Comparison of ENCODE assay signal across 14 mouse cellular contexts in genomic region chr3:109298857-109299256, GRCm38 (mm10). TPM values are rescaled to one million over a fixed set of nuclear protein-coding genes. Genes with fewer than 3 reads are reported as not detected.
A peak's percentile ranks its signal among the peaks of the same experiment; 100 is the strongest.
DNase-seq lines count a peak whose midpoint lies in the region; ATAC-seq lines count a peak whose summit lies in the region.
"Had no signal": no experiment of that assay in that cellular context is flagged by ENCODE, and none has a peak within 500 bp of the region (broad histone marks: within the 10 kb centered on the region; RNA-seq: fewer than 3 reads in every experiment).

No protein-coding gene starts in this region.

- no peak overlapping the region for H3K9ac ChIP-seq in kidney, embryonic 16.5 days (replicated peaks; ENCODE audit: low read length)
- H3K9ac ChIP-seq in midbrain, embryonic 14.5 days (replicated peaks; ENCODE audit: low read length), result no peak overlapping the region
- H3K9ac ChIP-seq: heart, embryonic 15.5 days; liver, embryonic 15.5 days had no signal

- H3K9me3 ChIP-seq in kidney, embryonic 16.5 days (ENCODE audit: low read length), result no peaks in the 10 kb centered on the region
- H3K9me3 ChIP-seq in midbrain, embryonic 14.5 days (ENCODE audit: control insufficient read depth, low read length), result no peaks in the 10 kb centered on the region
- H3K9me3 ChIP-seq: heart, embryonic 15.5 days; liver, embryonic 15.5 days had no signal

- no peak overlapping the region for H3K4me2 ChIP-seq in kidney, embryonic 16.5 days (replicated peaks; ENCODE audit: low read depth, low read length)
- H3K4me2 ChIP-seq in midbrain, embryonic 14.5 days (ENCODE audit: low read length), result no peak overlapping the region
- H3K4me2 ChIP-seq: heart, embryonic 15.5 days; liver, embryonic 15.5 days had no signal

- H3K27ac ChIP-seq in kidney, embryonic 16.5 days (ENCODE audit: low read length), result no peak overlapping the region
- no peak overlapping the region for H3K27ac ChIP-seq in midbrain, embryonic 14.5 days (replicated peaks; ENCODE audit: low read depth, low read length)
- H3K27ac ChIP-seq: heart, embryonic 15.5 days; liver, embryonic 15.5 days had no signal

- H3K4me1 ChIP-seq in kidney, embryonic 16.5 days (ENCODE audit: insufficient read depth, low read length), result peaks cover 8% of the 10 kb centered on the region; the same call in 1 of the 2 replicates
- no peaks in the 10 kb centered on the region for H3K4me1 ChIP-seq in midbrain, embryonic 14.5 days (ENCODE audit: control insufficient read depth, insufficient read depth, low read length)
- H3K4me1 ChIP-seq: heart, embryonic 15.5 days; liver, embryonic 15.5 days had no signal

- H3K4me3 ChIP-seq in kidney, embryonic 16.5 days (ENCODE audit: low read length), result no peak overlapping the region
- H3K4me3 ChIP-seq in midbrain, embryonic 14.5 days (replicated peaks; ENCODE audit: low read depth, low read length), result no peak overlapping the region
- H3K4me3 ChIP-seq: heart, embryonic 15.5 days; liver, embryonic 15.5 days had no signal

- H3K27me3 ChIP-seq in kidney, embryonic 16.5 days (ENCODE audit: insufficient read depth, low read length), result no peaks in the 10 kb centered on the region
- H3K27me3 ChIP-seq in midbrain, embryonic 14.5 days (ENCODE audit: control insufficient read depth, insufficient read depth, low read length), result no peaks in the 10 kb centered on the region
- H3K27me3 ChIP-seq: heart, embryonic 15.5 days; liver, embryonic 15.5 days had no signal

- WGBS in kidney, embryonic 16.5 days, result 42% methylated on average over 6 of the region's 6 CpGs
- WGBS in midbrain, embryonic 14.5 days, result 47% methylated on average over 6 of the region's 6 CpGs

- peak; percentile 27; the same call in 1 of the 2 replicates for ATAC-seq in kidney, embryonic 16.5 days (ENCODE audit: low FRiP score, low TSS enrichment)
- no peak; the same call in 1 of the 2 replicates for ATAC-seq in midbrain, embryonic 14.5 days (ENCODE audit: low FRiP score, low TSS enrichment)
- ATAC-seq: intestine, postnatal 0 days had no signal

- peak; percentile 3 for DNase-seq in cerebellum, adult 9-11 months
- DNase-seq in cerebellum, adult 9-10 months, result no peak
- DNase-seq in kidney, adult 18-20 months, result no peak
- peak; percentile 56 to 61 for DNase-seq in cerebellum, postnatal 25 days
- DNase-seq in midbrain, embryonic 14.5 days, result peak; percentile 17
- no peak for DNase-seq in gastrocnemius, postnatal 10 days
- no peak for DNase-seq in spleen, postnatal 10 days (ENCODE audit: low spot score in 2 of 2)
- DNase-seq: adrenal gland, adult 8-10 months; kidney, postnatal 25 days; lung, postnatal 14 days had no signal

- H3K36me3 ChIP-seq in kidney, embryonic 16.5 days (ENCODE audit: insufficient read depth, low read length), result no peaks in the 10 kb centered on the region
- no peaks in the 10 kb centered on the region for H3K36me3 ChIP-seq in midbrain, embryonic 14.5 days (ENCODE audit: control insufficient read depth, insufficient read depth, low read length)
- H3K36me3 ChIP-seq: heart, embryonic 15.5 days; liver, embryonic 15.5 days had no signal

RNA-seq across cellular contexts. Expression of gene Vav3, which starts 41.6 kb away (rescaled TPM):
- polyA plus RNA-seq in kidney, embryonic 16.5 days (2015; fragmentation: Nextera tagmentation; extraction: Ambion mirVana), result 23.7 and 27.7 TPM in 2 replicates
- polyA plus RNA-seq in midbrain, embryonic 14.5 days (2014; fragmentation: Nextera tagmentation; extraction: Ambion mirVana), result 29.1 and 37.3 TPM in 2 replicates
- total RNA-seq in gastrocnemius, postnatal 10 days (2021), result 1 to 10 TPM; 6.0 to 7.3 TPM

Comparison
In these comparisons a context has a peak if more than half of its experiments do, and no peak if none do; other contexts are left out.
1. DNase-seq: peak in cerebellum, adult 9-11 months (single experiment), cerebellum, postnatal 25 days (2 of 2) and midbrain, embryonic 14.5 days (single experiment); none in cerebellum, adult 9-10 months (single experiment), kidney, adult 18-20 months (single experiment), gastrocnemius, postnatal 10 days (single experiment) and spleen, postnatal 10 days (0 of 2).